Mouse (Mus musculus) testis, adult 2 months (tissue): Measurements from ENCODE around the gene Rps27a. TPM values are rescaled to one million over a fixed set of nuclear protein-coding genes. Genes with fewer than 3 reads are reported as not detected.

Experiments used
- H3K27ac ChIP-seq: fragments of 200-500 bp; 2 replicates; pipeline ENCODE4 v1.5.1; 2012; ENCODE audit warnings: low read depth, low read length; ENCODE audit not compliant: control insufficient read depth, insufficient read depth
- H3K27me3 ChIP-seq: fragments of 200-500 bp; 2 replicates; pipeline ENCODE4 v1.6.1; 2012; ENCODE audit warnings: mild to moderate bottlenecking, low read length, moderate library complexity; ENCODE audit not compliant: control insufficient read depth, insufficient read depth
- H3K36me3 ChIP-seq: fragments of 200-500 bp; 2 replicates; pipeline ENCODE4 v1.6.1; 2012; ENCODE audit warnings: mild to moderate bottlenecking, low read length; ENCODE audit not compliant: control insufficient read depth, insufficient read depth
- H3K4me1 ChIP-seq: fragments of 200-500 bp; 2 replicates; pipeline ENCODE4 v1.6.1; 2012; ENCODE audit warnings: low read length; ENCODE audit not compliant: control insufficient read depth, insufficient read depth
- H3K4me3 ChIP-seq: fragments of 200-500 bp; 2 replicates; pipeline ENCODE4 v1.5.1; 2012; ENCODE audit warnings: low read depth, mild to moderate bottlenecking, low read length, moderate library complexity, mixed read lengths; ENCODE audit not compliant: control insufficient read depth
- CTCF ChIP-seq: fragments of 200-500 bp; IDR thresholded peaks from 2 replicates; pipeline ENCODE4 v1.5.1; 2012; ENCODE audit warnings: low read depth, mild to moderate bottlenecking, inconsistent platforms, low read length, moderate library complexity; ENCODE audit not compliant: control insufficient read depth, insufficient read depth, insufficient replicate concordance
- POLR2A ChIP-seq: fragments of 200-500 bp; IDR thresholded peaks from 2 replicates; pipeline ENCODE4 v1.6.1; 2012; ENCODE audit warnings: low read depth, mild to moderate bottlenecking, inconsistent platforms, low read length, moderate library complexity; ENCODE audit not compliant: control insufficient read depth
- polyA plus RNA-seq: library from polyadenylated mRNA; depleted of rRNA; stranded (reverse); fragments of >200 nt; gene quantifications from 2 replicates; pipeline ENCODE4 v1.2.3, GENCODE M21; 2012; rRNA removed

Rps27a gene
- polyA plus RNA-seq, 1 experiment: 95.0 TPM

GRCm38 (mm10) chr11:29509421-29509820 is 38.5 kb downstream of the Rps27a start:
- Histone ChIP-seq H3K27ac (no peak overlapping the region), H3K4me3 (no peak overlapping the region), H3K36me3 (no peaks in the 10 kb centered on the region), H3K4me1 (no peaks in the 10 kb centered on the region), H3K27me3 (no peaks in the 10 kb centered on the region)
- TF ChIP-seq CTCF: no peak
- TF ChIP-seq POLR2A: no peak

- no peaks in the 10 kb centered on the region; the same call in 1 of the 2 replicates for H3K36me3 ChIP-seq
- TF ChIP-seq CTCF (no peak), POLR2A (no peak)
- H3K27ac ChIP-seq: no peak overlapping the region
These were observed 42.8 kb downstream of the Rps27a start for GRCm38 (mm10) chr11:29504899-29505625.

GRCm38 (mm10) chr11:29503948-29504893 is 43.7 kb downstream of the Rps27a start:
- H3K4me1 ChIP-seq: no peaks in the 10 kb centered on the region
- no peak overlapping the region for H3K4me3 ChIP-seq
- H3K27ac ChIP-seq: no peak overlapping the region
- TF ChIP-seq CTCF (no peak), POLR2A (no peak)
- no peaks in the 10 kb centered on the region for H3K27me3 ChIP-seq
- H3K36me3 ChIP-seq: no peaks in the 10 kb centered on the region; the same call in 1 of the 2 replicates

More at GRCm38 (mm10) chr11:29504899-29505625, 42.8 kb downstream of the Rps27a start:
- no peak overlapping the region for H3K4me3 ChIP-seq
- no peaks in the 10 kb centered on the region for H3K4me1 ChIP-seq
- H3K27me3 ChIP-seq: no peaks in the 10 kb centered on the region

GRCm38 (mm10) chr11:29496962-29497361 is 50.9 kb downstream of the Rps27a start:
- H3K27me3 ChIP-seq: no peaks in the 10 kb centered on the region
- no peaks in the 10 kb centered on the region; the same call in 1 of the 2 replicates for H3K36me3 ChIP-seq
- TF ChIP-seq POLR2A (no peak), CTCF (no peak)
- H3K27ac ChIP-seq: no peak overlapping the region
- no peaks in the 10 kb centered on the region for H3K4me1 ChIP-seq
- no peak overlapping the region for H3K4me3 ChIP-seq

Other genes starting within 250 kb of the Rps27a start
- 13.4 and 16.1 TPM in 2 replicates for gene Ccdc88a, start 174.5 kb downstream of the Rps27a start, polyA plus RNA-seq
- gene Prorsd1, start 33.1 kb downstream of the Rps27a start, polyA plus RNA-seq: 1.1 and 1.3 TPM in 2 replicates
- 10.4 and 11.9 TPM in 2 replicates for gene Mtif2, start 21.7 kb downstream of the Rps27a start, polyA plus RNA-seq
- gene Clhc1, start 159 bp downstream of the Rps27a start, polyA plus RNA-seq: 6.8 and 10.8 TPM in 2 replicates
- 14.9 and 17.2 TPM in 2 replicates for gene Rtn4, start 144.8 kb upstream of the Rps27a start, polyA plus RNA-seq